Mouse (Mus musculus): ENCODE measurements around the gene Alkbh2. TPM values are rescaled to one million over a fixed set of nuclear protein-coding genes. Genes with fewer than 3 reads are reported as not detected.
A peak's percentile ranks its signal among the peaks of the same experiment; 100 is the strongest.

Gene Alkbh2
- polyA plus RNA-seq, 1 experiment from 2014 or later = 6.4 TPM

DNA sequence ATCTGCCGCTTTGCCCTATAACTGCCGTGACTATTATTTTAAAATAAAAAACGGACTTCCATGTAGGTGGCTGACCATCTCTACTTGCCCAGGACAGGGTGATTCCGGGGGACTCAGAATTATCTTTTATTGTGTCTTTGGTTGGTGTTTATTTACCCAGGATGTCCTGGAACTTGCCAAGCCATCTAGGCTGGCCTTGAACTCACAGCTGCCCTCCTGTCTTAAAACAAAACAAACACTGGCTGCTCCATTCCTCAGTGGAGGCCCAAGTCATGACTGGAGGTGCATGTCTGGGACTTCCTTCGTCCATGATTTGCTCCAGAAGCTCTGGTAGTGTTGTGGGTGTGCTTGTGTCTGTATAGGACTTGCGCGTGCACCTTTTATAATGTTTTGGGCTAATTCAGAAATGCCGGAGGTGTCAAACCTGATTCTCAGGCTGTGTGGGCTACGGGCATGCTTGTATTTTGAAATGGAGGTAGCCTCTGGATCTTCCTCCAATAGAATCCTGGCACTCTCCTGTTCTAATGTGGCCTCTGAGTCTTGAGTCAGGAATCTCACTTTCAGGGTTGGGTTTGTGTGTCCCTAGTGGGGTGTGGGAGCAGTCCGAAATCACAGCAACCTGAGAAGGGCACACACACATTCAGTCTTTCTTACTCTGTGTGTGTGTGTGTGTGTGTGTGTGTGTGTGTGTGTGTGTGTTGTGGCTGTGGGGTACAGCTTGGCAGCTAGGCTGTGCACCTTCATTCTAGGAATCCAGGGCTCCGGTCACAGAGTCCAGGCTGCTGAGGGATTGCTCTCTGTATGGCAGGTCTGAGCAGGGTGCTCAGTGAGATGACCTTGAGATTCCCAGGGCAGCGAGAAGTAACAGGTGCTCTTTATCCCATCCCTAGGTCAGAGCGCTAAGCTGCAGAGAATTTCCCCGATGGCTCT is 19.3 kb upstream of the Alkbh2 start:
- Histone ChIP-seq H3K36me3 (ENCODE audit: control insufficient read depth, insufficient read depth) (no peaks in the 10 kb centered on the region), H3K4me3 (replicated peaks; ENCODE audit: low read length) (no peak overlapping the region), H3K27ac (ENCODE audit: low read length) (no peak overlapping the region), H3K9ac (replicated peaks; ENCODE audit: low read depth, low read length) (no peak overlapping the region), H3K4me2 (ENCODE audit: low read length) (no peak overlapping the region), H3K4me1 (replicated peaks; ENCODE audit: control insufficient read depth, insufficient read depth, low read length) (no peaks in the 10 kb centered on the region), H3K9me3 (ENCODE audit: control insufficient read depth, low read length) (no peaks in the 10 kb centered on the region), H3K27me3 (replicated peaks; ENCODE audit: control insufficient read depth, insufficient read depth, low read length) (no peaks in the 10 kb centered on the region)
- WGBS = 86% methylated on average over 14 of the region's 14 CpGs
- ATAC-seq = no peak

DNA sequence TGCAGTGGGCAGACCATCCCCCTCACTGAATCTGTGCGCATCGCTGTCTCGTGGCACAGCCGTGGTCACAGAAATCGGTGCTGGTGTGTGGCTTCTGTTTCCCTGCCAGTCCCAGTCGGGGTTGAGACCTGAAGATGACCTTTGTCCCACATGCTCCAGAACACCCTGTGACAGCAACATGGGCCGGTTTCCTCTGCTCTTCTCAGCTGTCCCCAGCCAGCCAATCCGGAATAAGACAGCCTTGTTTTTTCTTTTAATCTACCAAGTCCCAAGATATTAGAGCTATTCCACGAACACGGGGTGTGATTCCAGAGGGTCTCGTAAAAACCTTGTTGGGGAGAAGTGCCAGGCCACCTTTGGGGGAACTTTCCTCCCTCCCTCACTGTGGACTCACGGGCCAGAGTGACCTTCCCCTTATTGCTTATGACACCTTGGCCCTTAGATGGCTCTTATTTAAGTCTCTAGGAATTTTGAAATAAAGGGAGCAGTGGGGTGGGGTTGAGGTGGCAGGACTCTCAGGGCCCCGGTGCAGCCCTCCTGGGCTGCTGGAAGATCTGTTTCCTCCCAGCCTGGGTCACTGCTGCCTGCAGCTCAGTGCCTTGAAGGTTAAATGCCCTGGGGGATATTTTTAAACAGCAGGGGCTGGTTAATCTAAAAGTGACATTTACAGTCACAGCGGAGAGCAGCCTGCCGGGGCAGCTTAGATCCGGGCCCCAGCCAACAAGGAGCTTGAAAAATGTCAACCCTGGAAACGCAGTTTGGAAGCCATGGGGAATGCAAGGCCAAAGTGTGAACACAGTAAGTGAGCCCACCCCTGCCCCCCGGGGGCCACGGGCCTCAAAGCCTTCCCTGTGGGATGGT is 18.2 kb upstream of the Alkbh2 start, which contains the start of gene Acacb:
TSS of gene Acacb (plus strand) at position 508 of the 861 bp plus-strand sequence.
- no peaks in the 10 kb centered on the region for H3K27me3 ChIP-seq (replicated peaks; ENCODE audit: control insufficient read depth, insufficient read depth, low read length)

DNA sequence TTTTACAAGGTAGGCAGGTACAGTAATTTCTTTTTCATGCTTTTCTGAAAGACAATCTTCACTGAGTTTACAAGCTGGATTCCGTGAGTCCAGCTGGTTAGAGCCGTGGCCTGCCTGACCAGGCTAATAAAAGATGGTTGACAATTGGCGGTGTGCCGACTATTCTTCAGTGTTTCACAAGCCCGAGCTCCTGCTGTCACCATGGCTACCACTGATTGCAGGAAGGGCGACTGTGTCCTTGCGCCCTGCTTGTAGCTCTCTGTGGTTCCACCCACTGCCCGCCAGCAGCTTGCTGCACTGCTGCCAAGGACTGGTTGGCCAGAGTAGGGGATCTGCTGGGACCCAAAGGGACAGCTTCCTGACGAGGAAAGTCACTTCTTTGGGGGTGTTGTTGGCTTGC is 11.2 kb upstream of the Alkbh2 start:
- Histone ChIP-seq H3K27ac (ENCODE audit: low read length) (peak overlapping the region; percentile 69), H3K4me2 (ENCODE audit: low read length) (no peak overlapping the region), H3K36me3 (ENCODE audit: control insufficient read depth, insufficient read depth) (no peaks in the 10 kb centered on the region), H3K4me1 (replicated peaks; ENCODE audit: control insufficient read depth, insufficient read depth, low read length) (peaks cover 19% of the 10 kb centered on the region), H3K4me3 (replicated peaks; ENCODE audit: low read length) (no peak overlapping the region), H3K27me3 (replicated peaks; ENCODE audit: control insufficient read depth, insufficient read depth, low read length) (no peaks in the 10 kb centered on the region), H3K9me3 (ENCODE audit: control insufficient read depth, low read length) (no peaks in the 10 kb centered on the region), H3K9ac (replicated peaks; ENCODE audit: low read depth, low read length) (no peak overlapping the region; the same call in 1 of the 2 replicates)
- ATAC-seq = peak; percentile 88
- 10% methylated on average over 9 of the region's 9 CpGs for WGBS

More for the DNA sequence above, 18.2 kb upstream of the Alkbh2 start, which contains the start of gene Acacb:
- Histone ChIP-seq H3K9ac (replicated peaks; ENCODE audit: low read depth, low read length) (no peak within 1 kb of the TSS), H3K27ac (ENCODE audit: low read length) (no peak within 1 kb of the TSS), H3K4me1 (replicated peaks; ENCODE audit: control insufficient read depth, insufficient read depth, low read length) (no peaks in the 10 kb centered on the region), H3K36me3 (ENCODE audit: control insufficient read depth, insufficient read depth) (no peaks in the 10 kb centered on the region), H3K9me3 (ENCODE audit: control insufficient read depth, low read length) (no peaks in the 10 kb centered on the region), H3K4me2 (ENCODE audit: low read length) (no peak within 1 kb of the TSS), H3K4me3 (replicated peaks; ENCODE audit: low read length) (no peak within 1 kb of the TSS)
- 58% methylated on average over 19 of the region's 19 CpGs for WGBS
- no peak for ATAC-seq

- H3K9ac ChIP-seq (replicated peaks; ENCODE audit: low read depth, low read length) = no peak overlapping the region
- 49% methylated on average over 21 of the region's 21 CpGs for WGBS
- no peaks in the 10 kb centered on the region for H3K9me3 ChIP-seq (ENCODE audit: control insufficient read depth, low read length)
- no peaks in the 10 kb centered on the region for H3K27me3 ChIP-seq (replicated peaks; ENCODE audit: control insufficient read depth, insufficient read depth, low read length)
- H3K27ac ChIP-seq (ENCODE audit: low read length) = peak overlapping the region; percentile 69
- H3K36me3 ChIP-seq (ENCODE audit: control insufficient read depth, insufficient read depth) = no peaks in the 10 kb centered on the region
- peak; percentile 60 for ATAC-seq
- peaks cover 19% of the 10 kb centered on the region for H3K4me1 ChIP-seq (replicated peaks; ENCODE audit: control insufficient read depth, insufficient read depth, low read length)
- no peak overlapping the region for H3K4me2 ChIP-seq (ENCODE audit: low read length)
- H3K4me3 ChIP-seq (replicated peaks; ENCODE audit: low read length) = no peak overlapping the region
Measured at GRCm38 (mm10) chr5:114138277-114139164, 10.5 kb upstream of the Alkbh2 start.

GRCm38 (mm10) chr5:114137481-114138276 is 9.7 kb upstream of the Alkbh2 start:
- WGBS = 76% methylated on average over 15 of the region's 15 CpGs
- Histone ChIP-seq H3K4me1 (replicated peaks; ENCODE audit: control insufficient read depth, insufficient read depth, low read length) (peaks cover 19% of the 10 kb centered on the region), H3K4me3 (replicated peaks; ENCODE audit: low read length) (no peak overlapping the region), H3K9ac (replicated peaks; ENCODE audit: low read depth, low read length) (no peak overlapping the region), H3K4me2 (ENCODE audit: low read length) (no peak overlapping the region), H3K27ac (ENCODE audit: low read length) (no peak overlapping the region), H3K36me3 (ENCODE audit: control insufficient read depth, insufficient read depth) (no peaks in the 10 kb centered on the region), H3K9me3 (ENCODE audit: control insufficient read depth, low read length) (no peaks in the 10 kb centered on the region), H3K27me3 (replicated peaks; ENCODE audit: control insufficient read depth, insufficient read depth, low read length) (no peaks in the 10 kb centered on the region)
- ATAC-seq = no peak

GRCm38 (mm10) chr5:114135516-114135915 is 7.5 kb upstream of the Alkbh2 start:
- H3K9ac ChIP-seq (replicated peaks; ENCODE audit: low read depth, low read length) = no peak overlapping the region
- WGBS = 88% methylated on average over 10 of the region's 10 CpGs
- H3K4me3 ChIP-seq (replicated peaks; ENCODE audit: low read length) = no peak overlapping the region
- no peaks in the 10 kb centered on the region for H3K9me3 ChIP-seq (ENCODE audit: control insufficient read depth, low read length)
- H3K4me2 ChIP-seq (ENCODE audit: low read length) = no peak overlapping the region
- peaks cover 28% of the 10 kb centered on the region for H3K4me1 ChIP-seq (replicated peaks; ENCODE audit: control insufficient read depth, insufficient read depth, low read length)
- H3K27me3 ChIP-seq (replicated peaks; ENCODE audit: control insufficient read depth, insufficient read depth, low read length) = no peaks in the 10 kb centered on the region
- no peak for ATAC-seq
- no peaks in the 10 kb centered on the region for H3K36me3 ChIP-seq (ENCODE audit: control insufficient read depth, insufficient read depth)
- H3K27ac ChIP-seq (ENCODE audit: low read length) = no peak overlapping the region

- Histone ChIP-seq H3K27ac (ENCODE audit: low read length) (no peak overlapping the region), H3K4me2 (ENCODE audit: low read length) (no peak overlapping the region), H3K9me3 (ENCODE audit: control insufficient read depth, low read length) (no peaks in the 10 kb centered on the region), H3K4me3 (replicated peaks; ENCODE audit: low read length) (no peak overlapping the region), H3K27me3 (replicated peaks; ENCODE audit: control insufficient read depth, insufficient read depth, low read length) (no peaks in the 10 kb centered on the region), H3K36me3 (ENCODE audit: control insufficient read depth, insufficient read depth) (no peaks in the 10 kb centered on the region), H3K4me1 (replicated peaks; ENCODE audit: control insufficient read depth, insufficient read depth, low read length) (peaks cover 22% of the 10 kb centered on the region), H3K9ac (replicated peaks; ENCODE audit: low read depth, low read length) (no peak overlapping the region)
- no peak for ATAC-seq
- 57% methylated on average over 6 of the region's 6 CpGs for WGBS
Measured at GRCm38 (mm10) chr5:114134091-114134534, 6.1 kb upstream of the Alkbh2 start.

GRCm38 (mm10) chr5:114132841-114133240 is 4.8 kb upstream of the Alkbh2 start:
- no peak overlapping the region for H3K27ac ChIP-seq (ENCODE audit: low read length)
- no peak overlapping the region for H3K4me2 ChIP-seq (ENCODE audit: low read length)
- H3K9me3 ChIP-seq (ENCODE audit: control insufficient read depth, low read length) = no peaks in the 10 kb centered on the region
- H3K36me3 ChIP-seq (ENCODE audit: control insufficient read depth, insufficient read depth) = no peaks in the 10 kb centered on the region
- H3K27me3 ChIP-seq (replicated peaks; ENCODE audit: control insufficient read depth, insufficient read depth, low read length) = no peaks in the 10 kb centered on the region
- no peak overlapping the region for H3K4me3 ChIP-seq (replicated peaks; ENCODE audit: low read length)
- H3K9ac ChIP-seq (replicated peaks; ENCODE audit: low read depth, low read length) = no peak overlapping the region
- WGBS = 88% methylated on average over 6 of the region's 6 CpGs
- H3K4me1 ChIP-seq (replicated peaks; ENCODE audit: control insufficient read depth, insufficient read depth, low read length) = peaks cover 11% of the 10 kb centered on the region
- no peak for ATAC-seq
